Mouse (Mus musculus) MEL (cell line): ENCODE data around the gene Dgcr8. TPM values are rescaled to one million over a fixed set of nuclear protein-coding genes. Genes with fewer than 3 reads are reported as not detected.

Source experiments
- DNase-seq: peaks from one replicate; pipeline ENCODE4 v3.0.0; 2011; ENCODE audit warnings: low read depth, low spot score
- H3K27ac ChIP-seq: 2 replicates; pipeline ENCODE4 v1.5.1; 2012; ENCODE audit warnings: low read depth, mild to moderate bottlenecking, control low read depth, low read length, moderate library complexity; ENCODE audit not compliant: control insufficient read depth
- H3K27me3 ChIP-seq, 2 experiments: fragments of 150-350 bp in 1 of 2; sonication (generic) in 1 of 2; 2 replicates each; pipeline ENCODE4 v1.6.1; 2012; ENCODE audit warnings: low read length in 2 of 2, mild to moderate bottlenecking in 2 of 2, improper control_type of control experiment in 1 of 2, moderate library complexity in 1 of 2; ENCODE audit not compliant: insufficient read depth in 2 of 2, control insufficient read depth in 1 of 2
- H3K36me3 ChIP-seq, 2 experiments: 2 replicates each; pipeline ENCODE4 v1.6.1; 2012 to 2014; ENCODE audit warnings: low read length in 2 of 2, improper control_type of control experiment in 1 of 2, inconsistent platforms in 1 of 2, mild to moderate bottlenecking in 1 of 2; ENCODE audit not compliant: insufficient read depth in 2 of 2, control insufficient read depth in 1 of 2
- H3K4me1 ChIP-seq, 2 experiments: fragments of 150-350 bp in 1 of 2; sonication (generic) in 1 of 2; 2 replicates each; pipeline ENCODE4 v1.6.1; 2012; ENCODE audit warnings: low read length in 2 of 2, improper control_type of control experiment in 1 of 2, mild to moderate bottlenecking in 1 of 2; ENCODE audit not compliant: insufficient read depth in 2 of 2, control insufficient read depth in 1 of 2
- H3K4me3 ChIP-seq, 2 experiments: fragments of 150-350 bp in 1 of 2; sonication (generic) in 1 of 2; 2 replicates each; pipeline ENCODE4 v1.5.1; 2012; ENCODE audit warnings: low read depth in 2 of 2, low read length in 2 of 2, mild to moderate bottlenecking in 2 of 2, moderate library complexity in 2 of 2, control low read depth in 1 of 2, improper control_type of control experiment in 1 of 2; ENCODE audit not compliant: control insufficient read depth in 1 of 2, insufficient read depth in 1 of 2
- H3K79me2 ChIP-seq: 2 replicates; pipeline ENCODE4 v1.6.1; 2012; ENCODE audit warnings: mild to moderate bottlenecking, low read length, moderate library complexity; ENCODE audit not compliant: control insufficient read depth, poor library complexity, insufficient read depth
- H3K9ac ChIP-seq: 2 replicates; pipeline ENCODE4 v1.6.1; 2012; ENCODE audit warnings: low read depth, mild to moderate bottlenecking, control low read depth, low read length, moderate library complexity; ENCODE audit not compliant: control insufficient read depth, poor library complexity, severe bottlenecking
- H3K9me3 ChIP-seq: fragments of 150-350 bp; sonication (generic); replicated peaks from 2 replicates; pipeline ENCODE4 v1.6.1; 2012; ENCODE audit warnings: mild to moderate bottlenecking, low read length, improper control_type of control experiment, moderate library complexity; ENCODE audit not compliant: insufficient read depth
- BHLHE40 ChIP-seq: IDR thresholded peaks from 2 replicates; pipeline ENCODE4 v1.6.1; 2012; ENCODE audit warnings: low read depth, mild to moderate bottlenecking, inconsistent platforms, low read length, improper control_type of control experiment, borderline replicate concordance
- CHD2 ChIP-seq: IDR thresholded peaks from 2 replicates; pipeline ENCODE4 v1.6.1; 2011; ENCODE audit warnings: low read length, improper control_type of control experiment
- CTCF ChIP-seq, 3 experiments: IDR thresholded peaks in 2 of 3; conservative IDR thresholded peaks in 1 of 3; 2 replicates each; pipeline ENCODE4 v1.5.1; 2011 to 2012; ENCODE audit warnings: low read length in 3 of 3, low read depth in 2 of 3, mild to moderate bottlenecking in 2 of 3, improper control_type of control experiment in 1 of 3, inconsistent platforms in 1 of 3, mixed read lengths in 1 of 3, moderate library complexity in 1 of 3; ENCODE audit not compliant: control insufficient read depth in 1 of 3, insufficient read depth in 1 of 3, poor library complexity in 1 of 3, severe bottlenecking in 1 of 3
- E2F4 ChIP-seq: IDR thresholded peaks from 2 replicates; pipeline ENCODE4 v1.6.1; 2011; ENCODE audit warnings: low read depth, low read length, improper control_type of control experiment, borderline replicate concordance
- ELF1 ChIP-seq: IDR thresholded peaks from 2 replicates; pipeline ENCODE4 v1.6.1; 2014; ENCODE audit warnings: low read depth, mild to moderate bottlenecking, inconsistent platforms, low read length, improper control_type of control experiment, moderate library complexity
- EP300 ChIP-seq, 2 experiments: IDR thresholded peaks; 2 replicates each; pipeline ENCODE4 v1.6.1; 2011; ENCODE audit warnings: improper control_type of control experiment in 2 of 2, low read length in 2 of 2, low read depth in 1 of 2, mild to moderate bottlenecking in 1 of 2
- GATA1 ChIP-seq: IDR thresholded peaks from 2 replicates; pipeline ENCODE4 v1.6.1; 2011; ENCODE audit warnings: low read depth, low read length, improper control_type of control experiment
- HCFC1 ChIP-seq: IDR thresholded peaks from 2 replicates; pipeline ENCODE4 v1.6.1; 2012; ENCODE audit warnings: low read depth, mild to moderate bottlenecking, inconsistent platforms, low read length, improper control_type of control experiment, moderate library complexity
- JUND ChIP-seq: IDR thresholded peaks from 2 replicates; pipeline ENCODE4 v1.6.1; 2011; ENCODE audit warnings: low read depth, mild to moderate bottlenecking, improper control_type of control experiment, low read length
- KAT2A ChIP-seq: conservative IDR thresholded peaks from 2 replicates; pipeline ENCODE4 v1.6.1; 2012; ENCODE audit warnings: low read depth, low read length, improper control_type of control experiment, inconsistent platforms
- MAFK ChIP-seq: IDR thresholded peaks from 2 replicates; pipeline ENCODE4 v1.6.1; 2011; ENCODE audit warnings: low read depth, mild to moderate bottlenecking, low read length, improper control_type of control experiment, borderline replicate concordance
- MAX ChIP-seq: IDR thresholded peaks from 2 replicates; pipeline ENCODE4 v1.6.1; 2011; ENCODE audit warnings: low read length, improper control_type of control experiment
- MAZ ChIP-seq: IDR thresholded peaks from 2 replicates; pipeline ENCODE4 v1.6.1; 2012; ENCODE audit warnings: low read depth, mild to moderate bottlenecking, inconsistent platforms, low read length, improper control_type of control experiment
- MYB ChIP-seq: IDR thresholded peaks from 2 replicates; pipeline ENCODE4 v1.6.1; 2011; ENCODE audit warnings: mild to moderate bottlenecking, low read depth, low read length, improper control_type of control experiment
- NRF1 ChIP-seq: IDR thresholded peaks from 2 replicates; pipeline ENCODE4 v1.6.1; 2014; ENCODE audit warnings: low read depth, mild to moderate bottlenecking, inconsistent platforms, low read length, improper control_type of control experiment, moderate library complexity; ENCODE audit not compliant: poor library complexity, insufficient read depth, severe bottlenecking
- POLR2A ChIP-seq, 2 experiments: IDR thresholded peaks; 2 replicates each; pipeline ENCODE4 v1.6.1; 2011 to 2012; ENCODE audit warnings: low read length in 2 of 2, mild to moderate bottlenecking in 2 of 2, control low read depth in 1 of 2, improper control_type of control experiment in 1 of 2, low read depth in 1 of 2, moderate library complexity in 1 of 2; ENCODE audit not compliant: control insufficient read depth in 1 of 2, insufficient read depth in 1 of 2, poor library complexity in 1 of 2
- POLR2AphosphoS5 ChIP-seq: IDR thresholded peaks from 2 replicates; pipeline ENCODE4 v1.6.1; 2012; ENCODE audit warnings: low read depth, borderline replicate concordance, mild to moderate bottlenecking, inconsistent platforms, low read length, moderate library complexity, mixed read lengths
- SMC3 ChIP-seq: IDR thresholded peaks from 2 replicates; pipeline ENCODE4 v1.6.1; 2011; ENCODE audit warnings: low read depth, low read length, improper control_type of control experiment
- TBP ChIP-seq: IDR thresholded peaks from 2 replicates; pipeline ENCODE4 v1.8.0; 2011; ENCODE audit warnings: low read depth, low read length, improper control_type of control experiment
- USF1 ChIP-seq: IDR thresholded peaks from 2 replicates; pipeline ENCODE4 v1.6.1; 2014; ENCODE audit warnings: low read depth, mild to moderate bottlenecking, inconsistent platforms, low read length, improper control_type of control experiment, moderate library complexity
- USF2 ChIP-seq, 2 experiments: IDR thresholded peaks; 2 replicates each; pipeline ENCODE4 v1.6.1; 2011 to 2012; ENCODE audit warnings: improper control_type of control experiment in 2 of 2, low read length in 2 of 2, borderline replicate concordance in 1 of 2, inconsistent platforms in 1 of 2, low read depth in 1 of 2, mild to moderate bottlenecking in 1 of 2; ENCODE audit not compliant: insufficient read depth in 1 of 2
- ZC3H11A ChIP-seq: IDR thresholded peaks from 2 replicates; pipeline ENCODE4 v1.6.1; 2012; ENCODE audit warnings: low read depth, mild to moderate bottlenecking, inconsistent platforms, low read length, improper control_type of control experiment
- ZKSCAN1 ChIP-seq: IDR thresholded peaks from 2 replicates; pipeline ENCODE4 v1.6.1; 2012; ENCODE audit warnings: low read depth, mild to moderate bottlenecking, inconsistent platforms, low read length, improper control_type of control experiment, moderate library complexity
- ZMIZ1 ChIP-seq: IDR thresholded peaks from 2 replicates; pipeline ENCODE4 v1.6.1; 2012; ENCODE audit warnings: low read depth, mild to moderate bottlenecking, inconsistent platforms, low read length, improper control_type of control experiment, moderate library complexity
- polyA plus RNA-seq, 2 experiments: library from polyadenylated mRNA; stranded (reverse) in 1 of 2; unstranded in 1 of 2; fragments of >175 nt in 1 of 2; fragments of >200 nt in 1 of 2; gene quantifications; 2 replicates each; pipeline versions ENCODE4 v1.2.1 to v1.2.4; 2012; ENCODE audit warnings: low replicate concordance in 2 of 2, low read depth in 1 of 2; ENCODE audit not compliant: insufficient read length in 2 of 2, insufficient read depth in 1 of 2, missing spikeins in 1 of 2
- total RNA-seq: library from RNA; depleted of rRNA; stranded (reverse); fragments of 300-350 nt; gene quantifications from 2 replicates; pipeline ENCODE4 v1.2.3, GENCODE M21; 2012

The Dgcr8 gene
- total and polyA plus RNA-seq, 3 experiments, result 39.6 to 40.3 TPM; not detected in 1

GRCm38 (mm10) chr16:18250828-18251790, 37.9 kb downstream of the Dgcr8 start:
- Histone ChIP-seq H3K79me2 (peaks cover 48% of the 10 kb centered on the region), H3K36me3 (peaks cover 27 to 32% of the 10 kb centered on the region in 2 experiments), H3K4me3 (no peak overlapping the region; a peak in 1 of 4 replicates), H3K27ac (no peak overlapping the region), H3K27me3 (no peaks in the 10 kb centered on the region), H3K9me3 (no peaks in the 10 kb centered on the region), H3K4me1 (peaks cover 4 to 18% of the 10 kb centered on the region in 2 experiments; a peak in 3 of 4 replicates), H3K9ac (peak overlapping the region; percentile 93)
- TF ChIP-seq BHLHE40, result no peak
- TF ChIP-seq EP300 (IDR thresholded peaks at IDR 0.05; ENCODE audit: low read depth in 1 of 2, low read length in 2 of 2), result no peak
- no peak for TF ChIP-seq USF1
- TF ChIP-seq ELF1, result no peak
- no peak for TF ChIP-seq CTCF (IDR thresholded peaks at IDR 0.05 in 2 of 3, conservative IDR thresholded peaks at IDR 0.05 in 1 of 3; ENCODE audit: control insufficient read depth in 1 of 3, insufficient read depth in 1 of 3, low read depth in 2 of 3, low read length in 3 of 3, poor library complexity in 1 of 3, severe bottlenecking in 1 of 3)
- TF ChIP-seq JUND, result no peak
- TF ChIP-seq MYB, result no peak
- peak in 1 of 2 experiments; percentile 14; a peak in 1 of 4 replicates for TF ChIP-seq POLR2A (IDR thresholded peaks at IDR 0.05; ENCODE audit: control insufficient read depth in 1 of 2, insufficient read depth in 1 of 2, low read depth in 1 of 2, low read length in 2 of 2, poor library complexity in 1 of 2)
- no peak for TF ChIP-seq MAX
- TF ChIP-seq NRF1, result no peak
- TF ChIP-seq KAT2A, result no peak
- TF ChIP-seq MAFK, result no peak
- TF ChIP-seq ZMIZ1, result peak; percentile 47; the same call in 1 of the 2 replicates
- no peak for TF ChIP-seq TBP
- TF ChIP-seq POLR2AphosphoS5, result no peak
- no peak; the same call in 1 of the 2 replicates for TF ChIP-seq SMC3
- no peak for TF ChIP-seq ZC3H11A
- no peak for TF ChIP-seq CHD2
- peak; percentile 20 for DNase-seq

DNA sequence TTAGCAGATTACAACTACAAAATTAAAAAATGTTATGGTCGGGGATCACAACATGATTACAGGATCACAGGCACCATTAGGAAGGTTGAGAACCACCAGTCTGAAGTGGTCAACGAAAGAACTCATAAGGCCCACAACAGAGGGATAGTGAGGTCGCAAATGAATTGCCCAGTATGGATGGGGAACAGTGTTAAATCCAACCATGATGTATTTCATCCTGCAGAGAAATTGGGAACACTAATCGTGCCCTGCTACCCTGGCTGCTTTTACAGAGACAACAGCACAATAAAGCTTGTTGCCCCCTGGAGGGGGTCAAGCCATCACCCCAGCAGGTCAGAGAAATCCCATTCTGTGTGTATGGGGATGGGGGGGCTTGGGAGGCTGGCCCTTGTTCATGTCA, 38.8 kb downstream of the Dgcr8 start:
- peak overlapping the region; percentile 53 to 94 for H3K4me3 ChIP-seq
- TF ChIP-seq E2F4 (no peak), USF1 (no peak), POLR2A (IDR thresholded peaks at IDR 0.05; ENCODE audit: control insufficient read depth in 1 of 2, insufficient read depth in 1 of 2, low read depth in 1 of 2, low read length in 2 of 2, poor library complexity in 1 of 2) (peak in 1 of 2 experiments; percentile 36; a peak in 1 of 4 replicates), MAZ (no peak), ZC3H11A (no peak), ZKSCAN1 (no peak), ZMIZ1 (peak; percentile 41; the same call in 1 of the 2 replicates), USF2 (IDR thresholded peaks at IDR 0.05; ENCODE audit: borderline replicate concordance in 1 of 2, insufficient read depth in 1 of 2, low read depth in 1 of 2, low read length in 2 of 2) (no peak), POLR2AphosphoS5 (no peak), HCFC1 (no peak), GATA1 (no peak)
- DNase-seq, result peak; percentile 32
- peak overlapping the region; percentile 88 for H3K27ac ChIP-seq
- peaks cover 4 to 18% of the 10 kb centered on the region in 2 experiments; a peak in 3 of 4 replicates for H3K4me1 ChIP-seq
- H3K36me3 ChIP-seq, result peaks cover 32 to 40% of the 10 kb centered on the region in 2 experiments
- H3K9ac ChIP-seq, result peak overlapping the region; percentile 93
- H3K79me2 ChIP-seq, result peaks cover 57% of the 10 kb centered on the region
- no peaks in the 10 kb centered on the region for H3K9me3 ChIP-seq
- no peaks in the 10 kb centered on the region for H3K27me3 ChIP-seq
